In the genomic region with DNA sequence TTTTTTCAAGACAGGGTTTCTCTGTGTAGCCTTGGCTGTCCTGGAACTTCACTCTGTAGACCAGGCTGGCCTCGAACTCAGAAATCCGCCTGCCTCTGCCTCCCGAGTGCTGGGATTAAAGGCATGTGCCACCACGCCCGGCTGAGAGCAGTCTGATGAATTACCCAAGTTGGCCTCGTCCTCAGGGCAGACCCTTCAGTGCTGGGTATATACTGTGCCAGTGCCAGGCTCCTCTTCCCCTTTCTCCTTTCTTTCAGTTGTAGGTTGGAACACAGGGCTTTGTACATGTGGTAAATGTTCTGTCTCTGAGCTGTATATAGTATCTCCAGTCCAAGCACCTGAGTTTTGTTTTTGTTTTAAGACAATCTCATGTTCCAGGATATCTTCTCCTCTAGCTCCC, we compare ENCODE assay signal across 8 mouse cellular contexts. TPM values are rescaled to one million over a fixed set of nuclear protein-coding genes. Genes with fewer than 3 reads are reported as not detected.
DNase-seq lines count a peak whose midpoint lies in the region; ATAC-seq and TF ChIP-seq lines count a peak whose summit lies in the region.

No protein-coding gene starts in this region.

- intact Hi-C loops in left cerebral cortex, adult 2 months (cut with DNase I), result loop anchor here (5.0 kb wide), 2 partner anchors 88 to 102 kb away; partner anchors contain the start of genes 1700037H04Rik and Rnf24
- intact Hi-C loops in left cerebral cortex, postnatal 25 days (cut with DNase I), result loop anchor here (5.0 to 10.0 kb wide), 3 partner anchors 82 to 251 kb away; partner anchors contain the start of gene Cenpb
- intact Hi-C loops in gastrocnemius, postnatal 14 days (cut with DNase I; ENCODE audit: low total_unique reads), result no loop called here

- peaks cover 22% of the 10 kb centered on the region for H3K4me1 ChIP-seq in embryonic facial prominence, embryonic 14.5 days (ENCODE audit: control insufficient read depth, insufficient read depth, low read length)
- H3K4me1 ChIP-seq in intestine, postnatal 0 days (replicated peaks; ENCODE audit: control insufficient read depth, insufficient read depth, low read length), result peaks cover 6% of the 10 kb centered on the region
- peaks cover 14% of the 10 kb centered on the region for H3K4me1 ChIP-seq in neural tube, embryonic 14.5 days (ENCODE audit: control insufficient read depth, insufficient read depth, low read length)

- H3K4me2 ChIP-seq in embryonic facial prominence, embryonic 14.5 days (ENCODE audit: low read depth, low read length), result peak overlapping the region; percentile 76
- H3K4me2 ChIP-seq in intestine, postnatal 0 days (replicated peaks; ENCODE audit: low read depth), result peak overlapping the region; percentile 76
- H3K4me2 ChIP-seq in neural tube, embryonic 14.5 days (ENCODE audit: low read depth, low read length), result peak overlapping the region; percentile 91

- H3K27me3 ChIP-seq in embryonic facial prominence, embryonic 14.5 days (replicated peaks; ENCODE audit: control insufficient read depth, insufficient read depth, low read length), result no peaks in the 10 kb centered on the region
- no peaks in the 10 kb centered on the region for H3K27me3 ChIP-seq in intestine, postnatal 0 days (replicated peaks; ENCODE audit: control insufficient read depth, insufficient read depth, low read length)
- no peaks in the 10 kb centered on the region for H3K27me3 ChIP-seq in neural tube, embryonic 14.5 days (ENCODE audit: control insufficient read depth, insufficient read depth, low read length)

- 72% methylated on average over 6 of the region's 6 CpGs for WGBS in embryonic facial prominence, embryonic 14.5 days
- WGBS in intestine, postnatal 0 days, result 41% methylated on average over 6 of the region's 6 CpGs
- 57% methylated on average over 6 of the region's 6 CpGs for WGBS in neural tube, embryonic 14.5 days

- no peak for ATAC-seq in embryonic facial prominence, embryonic 14.5 days (ENCODE audit: low read depth)
- no peak for ATAC-seq in intestine, postnatal 0 days
- no peak for ATAC-seq in neural tube, embryonic 14.5 days (ENCODE audit: low read depth)

- peak overlapping the region; percentile 97; the same call in 1 of the 2 replicates for H3K9ac ChIP-seq in embryonic facial prominence, embryonic 14.5 days (ENCODE audit: low read depth, low read length)
- no peak overlapping the region for H3K9ac ChIP-seq in intestine, postnatal 0 days (ENCODE audit: low read depth, low read length)
- no peak overlapping the region for H3K9ac ChIP-seq in neural tube, embryonic 14.5 days (replicated peaks; ENCODE audit: low read depth, low read length)

- no peak for DNase-seq in left cerebral cortex, adult 2 months (ENCODE audit: extremely low spot score in 1 of 2, low spot score in 2 of 2)
- DNase-seq in left cerebral cortex, postnatal 25 days (ENCODE audit: low spot score in 2 of 2), result no peak
- DNase-seq in embryonic facial prominence, embryonic 14.5 days (ENCODE audit: low spot score), result no peak
- DNase-seq in gastrocnemius, postnatal 14 days, result no peak
- DNase-seq in gastrocnemius, postnatal 25 days, result no peak
- DNase-seq in kidney, postnatal 10 days, result no peak

- H3K36me3 ChIP-seq in embryonic facial prominence, embryonic 14.5 days (ENCODE audit: control insufficient read depth, insufficient read depth, low read length), result no peaks in the 10 kb centered on the region
- no peaks in the 10 kb centered on the region for H3K36me3 ChIP-seq in intestine, postnatal 0 days (ENCODE audit: control insufficient read depth, insufficient read depth)
- H3K36me3 ChIP-seq in neural tube, embryonic 14.5 days (ENCODE audit: control insufficient read depth, insufficient read depth, low read length), result no peaks in the 10 kb centered on the region

- H3K4me3 ChIP-seq in left cerebral cortex, adult 2 months, result peak overlapping the region; percentile 63; the same call in 1 of the 2 replicates
- H3K4me3 ChIP-seq in embryonic facial prominence, embryonic 14.5 days (ENCODE audit: low read depth, low read length), result peak overlapping the region; percentile 89
- H3K4me3 ChIP-seq in intestine, postnatal 0 days (ENCODE audit: low read depth, low read length), result 0 out of 2 replicates have a peak overlapping the region, but pooled peaks have one; percentile 89
- no peak overlapping the region for H3K4me3 ChIP-seq in neural tube, embryonic 14.5 days (ENCODE audit: low read depth, low read length)

- H3K27ac ChIP-seq in left cerebral cortex, adult 2 months, result no peak overlapping the region
- H3K27ac ChIP-seq in embryonic facial prominence, embryonic 14.5 days (replicated peaks; ENCODE audit: low read depth, low read length), result no peak overlapping the region
- H3K27ac ChIP-seq in intestine, postnatal 0 days (ENCODE audit: low read depth, low read length), result no peak overlapping the region
- no peak overlapping the region for H3K27ac ChIP-seq in neural tube, embryonic 14.5 days (ENCODE audit: low read depth, low read length)

- H3K9me3 ChIP-seq in embryonic facial prominence, embryonic 14.5 days (ENCODE audit: control insufficient read depth, low read length), result no peaks in the 10 kb centered on the region
- no peaks in the 10 kb centered on the region for H3K9me3 ChIP-seq in intestine, postnatal 0 days (ENCODE audit: control insufficient read depth)
- H3K9me3 ChIP-seq in neural tube, embryonic 14.5 days (ENCODE audit: control insufficient read depth, low read length), result no peaks in the 10 kb centered on the region

- TF ChIP-seq CTCF in left cerebral cortex, adult 2 months (IDR thresholded peaks at IDR 0.05), result no peak
- TF ChIP-seq CTCF in intestine, postnatal 0 days (IDR thresholded peaks at IDR 0.05; ENCODE audit: low read depth), result no peak

RNA-seq across cellular contexts. Expression of gene Pank2, which starts 1.7 kb away (rescaled TPM):
- total RNA-seq in left cerebral cortex, adult 2 months (2021), result 10 to 100 TPM; 62.8 to 74.0 TPM
- total RNA-seq in left cerebral cortex, postnatal 25 days (2021), result 10 to 100 TPM; 64.4 to 70.3 TPM
- 36.0 and 40.1 TPM in 2 replicates for polyA plus RNA-seq in embryonic facial prominence, embryonic 14.5 days (2014; fragmentation: Nextera tagmentation; extraction: Ambion mirVana)
- polyA plus RNA-seq in intestine, postnatal 0 days (2015; fragmentation: Nextera tagmentation; extraction: Ambion mirVana), result 32.4 and 35.1 TPM in 2 replicates
- 28.7 and 32.2 TPM in 2 replicates for polyA plus RNA-seq in neural tube, embryonic 14.5 days (2014; fragmentation: Nextera tagmentation; extraction: Ambion mirVana)
- total RNA-seq in gastrocnemius, postnatal 14 days (2021), result 10 to 100 TPM; 21.9 to 22.8 TPM
- total RNA-seq in gastrocnemius, postnatal 25 days (2021), result 10 to 100 TPM; 22.5 to 26.4 TPM

RNA-seq across cellular contexts. Expression of gene Mavs, which starts 30.2 kb away (rescaled TPM):
- total RNA-seq in left cerebral cortex, adult 2 months (2021), result 1 to 10 TPM; 6.7 to 6.9 TPM
- total RNA-seq in left cerebral cortex, postnatal 25 days (2021), result 1 to 10 TPM; 5.3 to 5.8 TPM
- 18.4 and 19.6 TPM in 2 replicates for polyA plus RNA-seq in embryonic facial prominence, embryonic 14.5 days (2014; fragmentation: Nextera tagmentation; extraction: Ambion mirVana)
- polyA plus RNA-seq in intestine, postnatal 0 days (2015; fragmentation: Nextera tagmentation; extraction: Ambion mirVana), result 27.2 and 28.5 TPM in 2 replicates
- 5.0 and 6.1 TPM in 2 replicates for polyA plus RNA-seq in neural tube, embryonic 14.5 days (2014; fragmentation: Nextera tagmentation; extraction: Ambion mirVana)
- total RNA-seq in gastrocnemius, postnatal 14 days (2021), result 10 to 100 TPM; 32.4 to 33.3 TPM
- 10 to 100 TPM; 40.5 to 47.4 TPM for total RNA-seq in gastrocnemius, postnatal 25 days (2021)

RNA-seq across cellular contexts. Expression of gene Ap5s1, which starts 57.1 kb away (rescaled TPM):
- total RNA-seq in left cerebral cortex, adult 2 months (2021), result 10 to 100 TPM; 21.7 to 28.7 TPM
- 10 to 100 TPM; 25.1 to 25.4 TPM for total RNA-seq in left cerebral cortex, postnatal 25 days (2021)
- polyA plus RNA-seq in embryonic facial prominence, embryonic 14.5 days (2014; fragmentation: Nextera tagmentation; extraction: Ambion mirVana), result 23.5 and 25.1 TPM in 2 replicates
- polyA plus RNA-seq in intestine, postnatal 0 days (2015; fragmentation: Nextera tagmentation; extraction: Ambion mirVana), result 37.3 and 37.5 TPM in 2 replicates
- 39.4 and 39.5 TPM in 2 replicates for polyA plus RNA-seq in neural tube, embryonic 14.5 days (2014; fragmentation: Nextera tagmentation; extraction: Ambion mirVana)
- 10 to 100 TPM; 14.9 to 17.4 TPM for total RNA-seq in gastrocnemius, postnatal 14 days (2021)
- 10 to 100 TPM; 18.2 to 20.1 TPM for total RNA-seq in gastrocnemius, postnatal 25 days (2021)

Comparison
In these comparisons a context has a peak if more than half of its experiments do, and no peak if none do; other contexts are left out.
1. RNA of gene Mavs, which starts 30.2 kb away (total RNA-seq): 40.5 to 47.4 TPM in gastrocnemius, postnatal 25 days and 32.4 to 33.3 TPM in gastrocnemius, postnatal 14 days; 6.7 to 6.9 TPM in left cerebral cortex, adult 2 months and 5.3 to 5.8 TPM in left cerebral cortex, postnatal 25 days; every median in the first group is over 4 times any median in the second.
2. Peak in every context shown above with its lines, with median percentiles within 50 percentile points of each other: H3K4me2 ChIP-seq.